Mouse (Mus musculus) brain, embryonic 14.5 days (tissue): ENCODE results near the gene Patz1.

ENCODE experiments used
- CTCF ChIP-seq: fragments of 200-500 bp; IDR thresholded peaks from 2 replicates; pipeline ENCODE4 v1.5.1; 2012; ENCODE audit warnings: inconsistent platforms, mild to moderate bottlenecking, moderate library complexity, borderline replicate concordance; ENCODE audit not compliant: insufficient read depth, insufficient read length; ENCODE audit errors: extremely low read depth
- POLR2A ChIP-seq: fragments of 200-500 bp; IDR thresholded peaks from 2 replicates; pipeline ENCODE4 v1.6.1; 2012; ENCODE audit warnings: mild to moderate bottlenecking, inconsistent platforms, borderline replicate concordance; ENCODE audit not compliant: poor library complexity, insufficient read depth, insufficient read length, severe bottlenecking; ENCODE audit errors: extremely low read depth

DNA sequence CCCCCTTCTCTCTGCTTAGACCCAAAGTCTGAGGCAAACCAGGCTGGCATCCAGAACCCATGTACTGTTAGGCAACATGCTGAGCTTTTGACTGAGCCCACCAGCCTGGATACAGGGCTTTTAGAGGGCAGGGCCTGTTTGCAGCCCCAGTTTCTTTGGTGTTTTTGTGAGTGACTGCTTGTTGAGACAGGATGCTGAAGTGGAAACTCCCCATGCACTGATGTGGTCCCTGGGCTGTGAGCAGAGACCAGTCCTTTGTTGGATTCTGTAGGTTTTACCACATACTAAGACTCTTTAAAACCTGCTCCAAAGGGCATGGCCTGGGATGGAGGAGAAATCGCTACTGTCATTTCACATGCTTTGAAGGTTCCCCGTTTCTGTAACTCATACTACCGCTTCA, 56.2 kb downstream of the Patz1 start:
- no peak for TF ChIP-seq CTCF
- no peak for TF ChIP-seq POLR2A
